Mouse (Mus musculus): ENCODE results near the gene Kctd11.
"Not testable (repeated sequence)": the region's sequence is repeated elsewhere in the genome, so short reads cannot be mapped to it uniquely, and the experiment has no call there.

Gene Kctd11

GRCm38 (mm10) chr11:69880853-69881603 lies at the start of gene Kctd11:
TSS of gene Kctd11 (minus strand) at chr11:69881406.
- DNase-seq: peak; percentile 90 to 96

- DNase-seq: not testable (repeated sequence)
Measured at GRCm38 (mm10) chr11:69930176-69930575, 49.0 kb upstream of the Kctd11 start.

GRCm38 (mm10) chr11:69929712-69930111 lies 48.5 kb upstream of the Kctd11 start:
- DNase-seq: no peak

GRCm38 (mm10) chr11:69927501-69927900 lies 46.3 kb upstream of the Kctd11 start:
- DNase-seq: no peak

GRCm38 (mm10) chr11:69922796-69923195 lies 41.6 kb upstream of the Kctd11 start:
- DNase-seq: no peak

- no peak for DNase-seq
Measured at GRCm38 (mm10) chr11:69922012-69922756, 41.0 kb upstream of the Kctd11 start.

GRCm38 (mm10) chr11:69921114-69922011 lies 40.2 kb upstream of the Kctd11 start, which contains the start of gene Eif5a:
TSS of gene Eif5a (minus strand) at chr11:69921958.
- DNase-seq: peak; percentile 100

GRCm38 (mm10) chr11:69920266-69921031 lies 39.2 kb upstream of the Kctd11 start:
- DNase-seq: peak; percentile 62 to 90

GRCm38 (mm10) chr11:69919661-69920265 lies 38.6 kb upstream of the Kctd11 start:
- peak; percentile 90 to 94 for DNase-seq

- DNase-seq: no peak
Measured at GRCm38 (mm10) chr11:69919053-69919452, 37.8 kb upstream of the Kctd11 start.

- no peak for DNase-seq
Measured at GRCm38 (mm10) chr11:69918118-69918517, 36.9 kb upstream of the Kctd11 start.

- no peak for DNase-seq
Measured at GRCm38 (mm10) chr11:69917379-69917948, 36.3 kb upstream of the Kctd11 start.

GRCm38 (mm10) chr11:69916652-69917378 lies 35.6 kb upstream of the Kctd11 start:
- not testable (repeated sequence) for DNase-seq

- DNase-seq: no peak
Measured at GRCm38 (mm10) chr11:69915667-69916627, 34.7 kb upstream of the Kctd11 start.

- DNase-seq: no peak
Measured at GRCm38 (mm10) chr11:69914917-69915430, 33.8 kb upstream of the Kctd11 start.

GRCm38 (mm10) chr11:69914372-69914764 lies 33.2 kb upstream of the Kctd11 start:
- DNase-seq: no peak

- DNase-seq: peak; percentile 94 to 96
Measured at GRCm38 (mm10) chr11:69913554-69914371, 32.6 kb upstream of the Kctd11 start, which contains the start of gene Gps2. TSS of gene Gps2 (plus strand) at chr11:69913888.
